Mouse (Mus musculus): ENCODE results near the gene Rap1b. TPM values are rescaled to one million over a fixed set of nuclear protein-coding genes. Genes with fewer than 3 reads are reported as not detected.

The Rap1b gene
- polyA plus RNA-seq, 1 experiment from 2014 or later = 469 TPM

DNA sequence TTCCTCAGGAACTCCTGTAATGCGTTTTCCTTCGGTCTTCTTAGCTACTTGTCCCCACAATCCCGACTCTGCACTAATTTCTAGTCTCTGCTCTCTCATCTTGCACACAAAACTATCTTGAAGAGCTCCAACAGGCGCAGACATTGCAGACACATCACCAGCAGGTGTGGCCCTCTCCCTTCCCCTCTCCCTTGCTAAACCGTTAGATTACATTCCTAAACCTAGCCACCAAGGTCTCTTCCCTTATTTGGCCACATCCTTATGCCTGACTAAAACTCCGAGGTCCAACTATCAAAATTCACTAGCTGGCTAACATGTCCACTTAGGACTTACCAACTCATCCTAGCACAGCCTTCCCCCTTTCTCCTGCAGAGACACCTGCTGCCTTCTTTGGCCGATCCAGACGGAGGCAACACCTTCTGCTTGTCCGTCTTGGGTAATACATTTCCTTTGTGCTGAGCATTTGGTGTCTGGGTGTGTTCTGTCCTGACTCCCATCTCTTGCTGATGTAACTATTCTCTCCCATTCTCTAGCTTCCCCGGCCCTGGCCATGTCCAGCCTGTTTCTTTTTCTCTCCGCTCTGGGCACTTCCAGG, 52.3 kb downstream of the Rap1b start:
- Histone ChIP-seq H3K36me3 (ENCODE audit: inconsistent target) (no peaks in the 10 kb centered on the region), H3K27ac (peak overlapping the region; percentile 77), H3K79me2 (ENCODE audit: inconsistent target) (peaks cover 35% of the 10 kb centered on the region), H3K4me3 (ENCODE audit: inconsistent target) (no peak overlapping the region)
- WGBS (ENCODE audit: missing documents) = 70% methylated on average over 11 of the region's 11 CpGs

DNA sequence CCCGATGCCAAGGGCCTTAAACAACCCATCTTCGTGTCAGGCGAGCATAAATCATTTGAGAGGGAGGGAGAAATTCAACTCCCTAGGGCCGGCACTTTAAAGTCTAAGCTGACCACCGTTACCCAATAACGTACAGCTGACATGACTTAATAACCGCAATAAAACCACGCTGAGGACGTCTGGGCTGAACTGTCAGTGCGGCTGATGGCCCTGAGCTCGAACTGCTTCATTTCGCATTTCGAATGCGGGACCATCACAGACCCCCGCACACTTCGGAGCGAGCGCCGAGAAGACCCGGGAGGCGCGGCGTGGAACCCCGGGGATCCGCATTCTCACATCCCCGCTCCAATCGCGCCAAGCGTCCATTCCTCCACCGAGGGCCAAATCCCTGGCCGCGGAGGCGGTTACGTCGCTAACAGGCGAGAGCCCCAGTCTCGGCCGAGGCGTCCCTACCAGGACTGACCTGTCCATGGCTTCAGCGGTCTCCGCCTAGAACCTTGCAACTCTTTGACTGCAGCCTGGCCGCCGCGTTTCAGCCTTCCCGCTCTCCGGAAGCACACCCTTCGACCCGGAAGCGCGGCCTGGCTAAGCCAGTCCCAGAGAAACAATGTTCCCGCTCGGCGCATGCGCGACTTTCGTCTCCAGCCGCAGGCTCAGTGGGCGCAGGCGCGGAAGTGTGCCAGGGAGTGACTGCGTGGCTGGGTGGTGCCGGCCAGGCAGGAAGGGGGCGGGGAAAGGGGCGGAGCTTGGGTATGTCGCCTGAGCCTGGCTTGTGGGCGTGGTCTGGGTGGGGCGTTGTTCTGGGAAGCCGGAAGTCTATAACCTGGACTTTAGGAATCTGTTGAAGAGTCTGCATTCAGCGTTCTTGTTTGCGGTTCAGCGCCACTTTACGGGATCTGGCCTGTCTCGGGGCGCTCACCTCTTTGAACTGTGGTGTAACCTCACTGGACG, 53.4 kb downstream of the Rap1b start, which contains the start of gene Nup107:
Gene Nup107 (minus strand): TSS at position 565 of the 951 bp plus-strand sequence.
- Histone ChIP-seq H3K79me2 (ENCODE audit: inconsistent target) (peaks cover 44% of the 10 kb centered on the region), H3K27ac (peak within 1 kb of the TSS; percentile 77), H3K4me3 (ENCODE audit: inconsistent target) (peak within 1 kb of the TSS; percentile 73), H3K36me3 (ENCODE audit: inconsistent target) (peaks cover 5% of the 10 kb centered on the region; the same call in 1 of the 2 replicates)
- under 1% methylated on average over 75 of the region's 75 CpGs for WGBS (ENCODE audit: missing documents)

DNA sequence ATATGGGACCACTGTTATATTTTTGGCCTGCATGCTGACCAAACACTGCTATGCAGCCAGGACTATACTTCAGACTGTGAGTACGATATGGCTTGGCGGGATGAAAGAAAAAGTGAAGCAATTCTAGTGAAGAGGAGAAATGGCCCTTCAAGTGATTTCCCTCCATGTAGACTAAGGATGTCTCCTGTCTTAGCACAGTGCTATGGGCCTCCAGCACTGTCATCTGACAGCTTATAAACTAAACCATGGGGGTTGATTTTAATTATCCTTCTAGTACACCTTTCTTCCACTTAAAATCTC, 54.7 kb downstream of the Rap1b start:
- H3K36me3 ChIP-seq (ENCODE audit: inconsistent target) = peaks cover 15% of the 10 kb centered on the region; the same call in 1 of the 2 replicates
- H3K79me2 ChIP-seq (ENCODE audit: inconsistent target) = peaks cover 44% of the 10 kb centered on the region
- WGBS (ENCODE audit: missing documents) = 93% methylated on average over 2 of the region's 2 CpGs
- no peak overlapping the region for H3K27ac ChIP-seq
- no peak overlapping the region; the same call in 1 of the 2 replicates for H3K4me3 ChIP-seq (ENCODE audit: inconsistent target)

DNA sequence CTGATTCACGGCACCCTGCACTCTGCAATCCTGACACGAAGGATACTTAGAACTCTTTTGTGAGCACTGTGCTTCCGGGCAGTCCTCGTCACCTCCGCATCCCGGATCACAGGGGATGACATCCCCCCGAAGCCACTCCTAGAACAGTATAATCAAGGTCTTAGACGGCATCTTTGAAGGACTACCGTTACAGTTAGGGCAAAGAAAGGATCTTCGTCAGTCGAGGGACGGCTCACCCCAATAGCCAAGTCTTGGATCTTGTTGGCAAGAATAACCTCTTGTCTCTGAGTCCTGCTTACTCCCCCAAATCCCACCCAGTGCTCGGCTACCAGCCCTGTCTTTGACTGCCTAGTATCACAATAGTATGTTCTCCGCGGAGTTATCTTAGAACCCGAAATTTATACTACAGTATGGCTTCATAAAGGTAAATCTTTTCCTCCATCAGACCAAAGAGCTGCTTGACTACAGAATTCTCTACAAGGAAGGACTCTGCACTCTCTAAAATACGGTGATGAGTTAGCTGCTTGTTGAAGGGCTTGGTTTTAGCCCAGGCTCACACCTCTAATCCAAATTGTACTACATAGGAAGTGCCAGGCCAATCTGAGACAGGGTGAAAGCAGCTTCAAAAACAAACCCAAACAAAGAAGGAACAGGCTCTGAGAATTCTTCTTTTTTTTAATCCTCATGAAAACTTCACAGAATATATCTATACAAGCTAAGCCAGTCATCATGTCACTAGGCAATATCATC, 55.2 kb downstream of the Rap1b start:
- Histone ChIP-seq H3K4me3 (ENCODE audit: inconsistent target) (no peak overlapping the region), H3K36me3 (ENCODE audit: inconsistent target) (peaks cover 16% of the 10 kb centered on the region; the same call in 1 of the 2 replicates), H3K79me2 (ENCODE audit: inconsistent target) (peaks cover 44% of the 10 kb centered on the region), H3K27ac (no peak overlapping the region)
- 95% methylated on average over 17 of the region's 17 CpGs for WGBS (ENCODE audit: missing documents)

DNA sequence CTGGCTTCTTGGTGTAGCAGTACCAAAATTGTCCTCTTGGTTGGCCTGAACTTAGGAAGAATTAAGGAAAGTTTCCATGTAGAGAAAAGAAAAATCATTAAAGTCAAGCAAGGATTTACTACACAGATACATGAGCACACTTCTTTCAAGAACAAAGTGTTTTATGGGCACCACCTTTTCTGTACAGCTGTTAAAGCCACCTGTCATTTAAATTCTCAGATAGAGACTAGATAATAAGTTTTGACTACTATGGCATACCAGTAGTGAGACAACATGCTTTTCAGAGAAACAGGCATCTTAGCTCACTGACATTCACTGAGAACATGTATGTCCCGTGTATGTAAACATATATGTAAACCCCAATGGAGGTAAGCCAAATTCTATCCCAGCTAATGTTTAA, 55.8 kb downstream of the Rap1b start:
- Histone ChIP-seq H3K4me3 (ENCODE audit: inconsistent target) (no peak overlapping the region), H3K27ac (no peak overlapping the region), H3K36me3 (ENCODE audit: inconsistent target) (peaks cover 16% of the 10 kb centered on the region; the same call in 1 of the 2 replicates), H3K79me2 (ENCODE audit: inconsistent target) (peaks cover 44% of the 10 kb centered on the region)
- WGBS (ENCODE audit: missing documents) = 77% methylated on average over 1 of the region's 1 CpGs

DNA sequence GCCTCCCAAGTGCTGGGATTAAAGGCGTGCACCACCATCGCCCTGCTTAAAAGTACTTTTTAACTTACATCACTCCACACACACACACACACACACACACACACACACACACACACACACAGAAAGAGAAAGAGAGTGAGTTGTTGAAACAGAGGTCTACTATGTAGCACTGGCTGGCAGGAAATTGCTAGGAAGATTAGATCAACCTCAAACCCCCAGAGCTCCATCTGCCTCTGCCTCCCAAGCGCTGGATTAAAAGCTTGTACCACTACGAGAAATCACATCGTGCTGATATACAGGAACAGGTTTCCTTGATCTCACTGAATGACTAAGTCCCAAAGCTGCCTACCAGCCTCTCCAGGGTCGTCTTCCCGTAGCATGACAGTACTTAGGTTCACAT, 61.2 kb downstream of the Rap1b start:
- H3K36me3 ChIP-seq (ENCODE audit: inconsistent target) = peaks cover 35% of the 10 kb centered on the region; the same call in 1 of the 2 replicates
- 58% methylated on average over 3 of the region's 7 CpGs for WGBS (ENCODE audit: missing documents)
- peaks cover 16% of the 10 kb centered on the region for H3K79me2 ChIP-seq (ENCODE audit: inconsistent target)
- no peak overlapping the region for H3K4me3 ChIP-seq (ENCODE audit: inconsistent target)
- H3K27ac ChIP-seq = no peak overlapping the region

DNA sequence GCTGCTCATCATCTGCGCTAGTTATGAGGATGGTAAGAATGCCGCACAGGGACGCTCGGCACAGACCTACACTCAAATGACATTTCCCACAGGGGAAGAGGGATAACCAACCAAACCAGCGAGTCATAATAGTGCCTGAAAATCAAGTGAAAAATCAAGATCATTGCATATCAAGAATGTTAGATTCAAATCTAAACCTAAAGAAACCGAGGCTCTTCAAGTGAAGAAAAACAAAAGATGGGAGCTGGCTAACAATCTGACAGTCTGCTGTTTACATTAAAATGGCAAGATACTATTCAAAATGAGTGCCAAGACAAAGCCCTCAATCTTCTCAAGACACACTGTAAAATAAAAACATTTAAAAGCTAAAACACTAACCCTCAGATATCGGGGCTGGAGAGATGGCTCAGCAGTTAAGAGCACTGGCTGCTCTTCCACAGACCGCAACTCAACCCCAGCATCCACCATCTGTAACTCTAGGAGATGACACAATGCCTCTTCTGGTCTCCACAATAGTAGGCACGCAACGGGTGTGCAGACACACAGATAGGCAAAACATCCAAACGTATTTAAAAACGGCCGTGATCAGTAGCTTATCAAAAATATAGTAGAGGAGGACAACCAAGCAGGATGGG, 61.9 kb downstream of the Rap1b start:
- Histone ChIP-seq H3K36me3 (ENCODE audit: inconsistent target) (peaks cover 35% of the 10 kb centered on the region; the same call in 1 of the 2 replicates), H3K4me3 (ENCODE audit: inconsistent target) (no peak overlapping the region), H3K27ac (no peak overlapping the region), H3K79me2 (ENCODE audit: inconsistent target) (peaks cover 9% of the 10 kb centered on the region; the same call in 1 of the 2 replicates)
- 95% methylated on average over 13 of the region's 13 CpGs for WGBS (ENCODE audit: missing documents)

DNA sequence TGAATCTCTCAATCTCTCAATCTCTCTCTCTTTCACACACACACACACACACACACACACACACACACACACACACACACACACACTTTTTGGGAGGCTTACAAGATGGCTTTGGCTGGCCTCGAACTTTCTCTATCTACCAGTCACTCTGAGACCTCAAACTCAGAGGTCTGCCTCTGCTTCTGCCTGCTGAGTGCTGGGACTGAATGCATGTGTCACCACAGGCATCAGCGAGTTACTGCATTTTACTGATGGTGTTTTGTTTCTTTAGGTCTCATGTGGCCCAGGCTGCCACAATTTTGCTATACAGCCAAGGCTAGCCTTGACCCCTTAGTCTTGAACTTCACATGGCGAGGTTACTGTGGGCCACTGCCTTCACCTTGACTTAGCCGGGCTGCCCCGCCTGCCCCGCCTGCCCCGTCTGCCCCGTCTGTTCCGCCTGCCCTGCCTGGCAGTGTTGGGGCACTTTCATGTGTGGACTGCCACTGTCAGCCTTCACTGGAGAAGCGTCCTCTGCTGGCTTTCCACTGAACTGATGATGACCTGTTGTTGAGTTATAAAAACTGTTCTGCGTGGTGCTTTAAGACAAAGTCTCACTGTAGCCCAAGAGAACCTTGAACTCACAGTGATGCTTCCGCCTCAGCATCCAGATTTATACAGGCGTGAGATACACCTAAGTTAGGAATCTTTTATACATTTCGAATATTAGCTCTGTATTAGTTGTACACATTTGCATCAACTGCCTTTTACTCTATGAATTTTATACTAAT, 63.2 kb downstream of the Rap1b start:
- Histone ChIP-seq H3K4me3 (ENCODE audit: inconsistent target) (no peak overlapping the region), H3K27ac (no peak overlapping the region), H3K36me3 (ENCODE audit: inconsistent target) (peaks cover 30% of the 10 kb centered on the region; the same call in 1 of the 2 replicates), H3K79me2 (ENCODE audit: inconsistent target) (no peaks in the 10 kb centered on the region)
- 93% methylated on average over 14 of the region's 14 CpGs for WGBS (ENCODE audit: missing documents)

DNA sequence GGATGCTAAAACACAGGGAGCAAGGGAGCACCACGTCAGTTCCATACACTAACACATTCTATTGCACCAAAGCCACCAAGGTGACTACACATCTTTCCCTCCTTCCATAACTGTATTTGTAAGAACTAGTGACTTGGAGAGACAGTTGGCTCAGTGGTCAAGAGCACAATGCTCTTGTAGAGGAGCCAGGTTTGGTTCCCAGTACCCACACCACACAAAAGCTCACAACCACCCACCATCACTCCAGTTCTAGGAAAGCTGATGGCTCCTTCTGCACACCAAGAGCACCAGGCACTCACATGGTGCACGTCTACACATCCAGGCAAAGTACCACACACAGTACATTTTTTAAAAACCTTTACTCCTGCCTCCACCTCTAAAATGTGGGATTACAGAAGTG, 63.8 kb downstream of the Rap1b start:
- 71% methylated on average over 1 of the region's 2 CpGs for WGBS (ENCODE audit: missing documents)
- Histone ChIP-seq H3K27ac (no peak overlapping the region), H3K79me2 (ENCODE audit: inconsistent target) (no peaks in the 10 kb centered on the region), H3K36me3 (ENCODE audit: inconsistent target) (peaks cover 29% of the 10 kb centered on the region; the same call in 1 of the 2 replicates), H3K4me3 (ENCODE audit: inconsistent target) (no peak overlapping the region)

DNA sequence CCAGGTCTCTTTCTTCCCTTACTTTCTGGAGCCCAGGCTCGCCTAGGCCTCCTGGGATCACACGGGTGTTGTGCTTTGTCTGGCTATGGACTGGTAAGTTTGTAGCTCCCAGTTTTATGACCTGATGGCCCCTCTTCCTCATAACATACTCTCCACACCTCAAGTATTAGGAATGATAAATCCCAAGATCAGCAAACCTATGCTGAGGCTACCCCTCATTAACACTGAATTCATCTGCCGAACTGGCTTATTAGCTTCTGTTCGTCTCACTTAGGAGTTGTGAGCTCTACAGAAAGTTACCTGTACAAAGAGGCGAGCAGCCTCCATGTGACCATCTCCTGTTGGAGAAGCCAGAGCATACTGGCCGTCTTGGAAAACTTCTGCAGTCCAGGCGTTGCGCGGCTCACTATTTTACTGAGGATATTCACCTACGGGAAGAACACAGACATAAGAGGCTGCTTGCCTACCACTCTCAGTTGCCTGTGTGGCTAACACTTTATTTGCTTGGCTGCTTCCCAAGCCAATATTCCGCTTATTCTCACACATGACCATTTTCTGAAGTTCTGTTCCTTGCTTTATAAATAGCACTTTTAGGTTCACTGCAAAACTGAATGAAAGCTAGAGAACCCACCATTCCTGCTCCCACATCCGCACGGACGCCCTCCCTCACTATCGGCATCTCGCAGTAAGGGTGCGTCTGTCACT, 64.7 kb downstream of the Rap1b start:
- Histone ChIP-seq H3K36me3 (ENCODE audit: inconsistent target) (peaks cover 22% of the 10 kb centered on the region; the same call in 1 of the 2 replicates), H3K27ac (no peak overlapping the region), H3K79me2 (ENCODE audit: inconsistent target) (no peaks in the 10 kb centered on the region), H3K4me3 (ENCODE audit: inconsistent target) (no peak overlapping the region)
- WGBS (ENCODE audit: missing documents) = 89% methylated on average over 17 of the region's 17 CpGs

DNA sequence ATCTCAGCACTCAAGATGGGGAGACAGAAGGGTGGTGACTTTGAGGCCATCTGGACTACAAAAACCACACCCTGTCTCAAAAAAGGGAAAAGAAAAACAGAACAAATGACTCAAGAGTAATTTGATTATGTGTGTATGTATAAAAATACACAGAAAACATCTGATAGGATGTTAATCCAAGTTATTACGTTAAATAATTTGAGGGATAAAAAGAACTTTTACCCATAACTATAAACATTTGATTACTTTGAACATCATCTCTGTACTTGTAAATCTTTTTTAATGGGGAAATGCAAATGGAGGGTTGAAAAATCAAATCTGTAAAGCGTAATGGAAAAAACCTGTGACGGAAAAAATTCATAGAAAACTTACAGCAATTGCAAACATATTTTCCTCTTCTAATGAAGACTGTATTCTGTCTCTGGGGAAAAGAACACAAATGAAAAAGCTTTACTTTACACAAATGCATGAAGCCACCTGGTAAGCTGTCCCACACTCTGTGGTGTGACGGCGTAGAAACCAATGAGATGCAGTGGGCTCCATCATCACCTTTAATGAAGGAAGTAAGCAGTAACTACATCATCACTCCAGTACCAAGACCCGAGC, 65.4 kb downstream of the Rap1b start:
- H3K4me3 ChIP-seq (ENCODE audit: inconsistent target) = no peak overlapping the region
- WGBS (ENCODE audit: missing documents) = 78% methylated on average over 6 of the region's 6 CpGs
- H3K79me2 ChIP-seq (ENCODE audit: inconsistent target) = no peaks in the 10 kb centered on the region
- H3K36me3 ChIP-seq (ENCODE audit: inconsistent target) = peaks cover 28% of the 10 kb centered on the region; the same call in 1 of the 2 replicates
- H3K27ac ChIP-seq = no peak overlapping the region

DNA sequence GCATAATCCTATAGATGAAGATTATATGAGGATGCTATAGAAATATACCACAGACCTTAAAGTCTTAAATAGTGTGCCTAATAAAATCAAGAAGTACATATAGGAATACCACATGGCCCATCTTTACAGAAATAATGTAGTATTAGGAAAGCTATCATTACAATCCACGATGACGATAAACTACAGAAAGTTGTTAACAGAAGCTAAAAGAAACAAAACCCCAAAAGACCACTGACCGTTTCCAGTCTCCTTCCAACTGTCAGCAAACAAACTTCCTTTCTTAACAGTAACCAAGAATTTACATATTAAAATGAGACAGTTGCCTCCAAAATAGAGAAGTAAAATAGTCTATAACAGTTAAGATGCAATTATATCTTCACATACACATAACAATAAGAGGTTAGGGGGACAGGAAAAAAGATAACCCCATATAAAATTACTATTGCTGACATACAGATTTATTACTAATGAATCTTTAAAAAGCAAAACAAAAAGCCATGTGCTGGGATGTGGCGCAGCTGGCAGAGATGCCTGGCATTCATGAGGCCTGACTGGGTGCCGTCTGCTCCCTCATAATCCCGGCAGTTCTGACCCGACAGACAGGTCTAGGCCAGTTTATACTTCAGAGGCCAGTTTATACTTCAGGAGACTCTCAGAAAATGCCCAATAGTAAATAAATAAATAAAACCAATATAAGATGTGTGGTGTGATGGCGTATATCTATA, 66.1 kb downstream of the Rap1b start:
- WGBS (ENCODE audit: missing documents) = 48% methylated on average over 8 of the region's 8 CpGs
- H3K4me3 ChIP-seq (ENCODE audit: inconsistent target) = no peak overlapping the region
- H3K36me3 ChIP-seq (ENCODE audit: inconsistent target) = peaks cover 32% of the 10 kb centered on the region; the same call in 1 of the 2 replicates
- no peaks in the 10 kb centered on the region for H3K79me2 ChIP-seq (ENCODE audit: inconsistent target)
- H3K27ac ChIP-seq = no peak overlapping the region

All from macrophage (primary cell).